Mouse (Mus musculus) adrenal gland, postnatal 14 days (tissue): ENCODE data around the gene Clec3b. TPM values are rescaled to one million over a fixed set of nuclear protein-coding genes. Genes with fewer than 3 reads are reported as not detected.

Experiments
- DNase-seq: peaks from one replicate; pipeline ENCODE4 v3.0.0; 2021; ENCODE audit warnings: mixed read lengths
- long read RNA-seq, 2 experiments: library from polyadenylated mRNA; stranded (forward); transcript quantifications; one replicate each; pipeline ENCODE4 v2.0.0; 2021
- total RNA-seq: library from RNA; stranded (reverse); gene quantifications from 2 replicates; pipeline ENCODE4 v1.2.3, GENCODE M21; 2021

The Clec3b gene
- total RNA-seq, result 41.7 and 44.4 TPM in 2 replicates
- long read RNA-seq, experiment 1, partial matches to known transcripts, result 0 of 5 reads
- long read RNA-seq, experiment 1, other reads (novel, unspliced or antisense), result 3 of 5 reads
- long read RNA-seq, experiment 2, partial matches to known transcripts, result 0 of 5 reads
- long read RNA-seq, experiment 2, other reads (novel, unspliced or antisense), result 2 of 5 reads

- DNase-seq, result peak; percentile 51
Measured at GRCm38 (mm10) chr9:123150241-123151020, at the start of gene Clec3b. Clec3b (plus strand) TSS chr9:123150946.

GRCm38 (mm10) chr9:123103425-123103824 is 47.3 kb upstream of the Clec3b start:
- DNase-seq, result no peak

- no peak for DNase-seq
Measured at GRCm38 (mm10) chr9:123104362-123104761, 46.4 kb upstream of the Clec3b start.

- no peak for DNase-seq
Measured at GRCm38 (mm10) chr9:123107186-123107585, 43.6 kb upstream of the Clec3b start.

- DNase-seq, result no peak
Measured at GRCm38 (mm10) chr9:123109188-123109587, 41.6 kb upstream of the Clec3b start.

- DNase-seq, result peak; percentile 35
Measured at GRCm38 (mm10) chr9:123111751-123112221, 39.0 kb upstream of the Clec3b start.

- DNase-seq, result peak; percentile 91
Measured at GRCm38 (mm10) chr9:123112805-123113521, 37.8 kb upstream of the Clec3b start, which contains the start of the genes Zdhhc3 and Exosc7. Zdhhc3 (minus strand) TSS chr9:123113205. Exosc7 (plus strand) TSS chr9:123113215.

GRCm38 (mm10) chr9:123113931-123114330 is 36.8 kb upstream of the Clec3b start:
- DNase-seq, result no peak

- DNase-seq, result no peak
Measured at GRCm38 (mm10) chr9:123115566-123115965, 35.2 kb upstream of the Clec3b start.

GRCm38 (mm10) chr9:123123017-123123416 is 27.7 kb upstream of the Clec3b start:
- no peak for DNase-seq

GRCm38 (mm10) chr9:123123571-123124412 is 27.0 kb upstream of the Clec3b start:
- DNase-seq, result peak; percentile 49

GRCm38 (mm10) chr9:123124413-123124981 is 26.2 kb upstream of the Clec3b start:
- DNase-seq, result no peak

- no peak for DNase-seq
Measured at GRCm38 (mm10) chr9:123127663-123128062, 23.1 kb upstream of the Clec3b start.

- no peak for DNase-seq
Measured at GRCm38 (mm10) chr9:123132994-123133393, 17.8 kb upstream of the Clec3b start.

- DNase-seq, result no peak
Measured at GRCm38 (mm10) chr9:123136953-123137682, 13.6 kb upstream of the Clec3b start.

GRCm38 (mm10) chr9:123138891-123139474 is 11.8 kb upstream of the Clec3b start:
- peak; percentile 68 for DNase-seq

- no peak for DNase-seq
Measured at GRCm38 (mm10) chr9:123139887-123140614, 10.7 kb upstream of the Clec3b start.

GRCm38 (mm10) chr9:123148430-123148829 is 2.3 kb upstream of the Clec3b start:
- peak; percentile 22 for DNase-seq

GRCm38 (mm10) chr9:123151561-123151960 is 815 bp downstream of the Clec3b start:
- DNase-seq, result no peak

- DNase-seq, result no peak
Measured at GRCm38 (mm10) chr9:123152026-123152425, 1.3 kb downstream of the Clec3b start.
